Mouse (Mus musculus): ENCODE data around the gene Psapl1. TPM values are rescaled to one million over a fixed set of nuclear protein-coding genes. Genes with fewer than 3 reads are reported as not detected.
"Not testable (repeated sequence)": the region's sequence is repeated elsewhere in the genome, so short reads cannot be mapped to it uniquely, and the experiment has no call there.

The Psapl1 gene
- polyA plus RNA-seq, 1 experiment from 2014 or later = 0.12 TPM

GRCm38 (mm10) chr5:36208803-36209202 lies 5.0 kb downstream of the Psapl1 start:
- ATAC-seq (ENCODE audit: insufficient number of reproducible peaks, insufficient read depth, low FRiP score, low TSS enrichment) = no peak
- H3K27ac ChIP-seq = no peak overlapping the region
- 85% methylated on average over 3 of the region's 3 CpGs for WGBS

DNA sequence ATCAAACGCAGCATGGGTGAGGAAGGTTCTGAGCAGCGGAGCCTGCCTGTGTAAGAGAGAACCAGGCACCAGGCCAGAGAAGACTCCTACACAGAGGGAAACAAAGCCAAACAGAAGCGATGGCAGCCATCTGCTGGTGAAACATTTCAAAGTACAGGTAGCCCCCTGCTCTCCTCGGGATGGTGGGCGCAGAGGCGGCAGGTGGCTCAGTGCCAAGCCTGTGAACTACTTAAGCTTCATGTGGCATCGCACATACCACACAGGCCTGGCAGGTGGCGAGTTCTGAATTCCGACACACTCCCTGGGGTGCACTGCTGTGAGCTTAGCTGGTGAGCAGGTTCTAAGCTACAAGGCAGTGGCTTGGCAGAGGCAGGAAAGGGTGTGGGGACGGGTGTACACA lies 9.5 kb downstream of the Psapl1 start:
- H3K36me3 ChIP-seq = no peaks in the 10 kb centered on the region; the same call in 1 of the 2 replicates
- H3K4me1 ChIP-seq = no peaks in the 10 kb centered on the region
- H3K27ac ChIP-seq = no peak overlapping the region
- no peak overlapping the region for H3K9ac ChIP-seq
- WGBS = 89% methylated on average over 10 of the region's 10 CpGs
- peaks cover 4% of the 10 kb centered on the region; the same call in 1 of the 2 replicates for H3K9me3 ChIP-seq
- no peak overlapping the region for H3K4me2 ChIP-seq (replicated peaks)
- no peak for ATAC-seq (ENCODE audit: insufficient number of reproducible peaks, insufficient read depth, low FRiP score, low TSS enrichment)
- no peaks in the 10 kb centered on the region for H3K27me3 ChIP-seq
- no peak overlapping the region for H3K4me3 ChIP-seq

More at GRCm38 (mm10) chr5:36208803-36209202, 5.0 kb downstream of the Psapl1 start:
- H3K27me3 ChIP-seq = no peaks in the 10 kb centered on the region
- no peaks in the 10 kb centered on the region for H3K9me3 ChIP-seq
- no peaks in the 10 kb centered on the region for H3K4me1 ChIP-seq
- no peak overlapping the region for H3K9ac ChIP-seq
- no peak overlapping the region for H3K4me3 ChIP-seq
- H3K4me2 ChIP-seq (replicated peaks) = no peak overlapping the region
- no peaks in the 10 kb centered on the region for H3K36me3 ChIP-seq

DNA sequence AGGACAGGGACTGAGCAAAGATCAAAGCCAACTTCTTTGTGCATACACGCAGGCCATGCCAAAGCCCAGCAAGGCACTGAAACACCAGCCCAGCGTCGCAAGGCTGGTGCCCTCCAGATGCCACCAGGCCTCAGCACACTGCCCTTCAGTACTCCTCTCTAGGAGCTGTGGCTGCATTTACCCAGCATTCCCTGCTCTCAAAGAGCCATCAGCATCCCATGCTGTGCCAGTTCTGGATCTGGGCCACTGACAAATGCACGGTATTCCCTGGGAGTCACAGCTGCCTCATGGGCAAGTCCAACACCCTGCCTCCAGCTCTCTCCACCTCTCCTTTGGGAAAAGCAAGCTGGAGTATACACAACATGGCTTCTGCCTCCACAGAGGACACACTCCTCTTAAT lies 16.3 kb downstream of the Psapl1 start:
- Histone ChIP-seq H3K36me3 (no peaks in the 10 kb centered on the region), H3K9ac (no peak overlapping the region), H3K27me3 (no peaks in the 10 kb centered on the region), H3K27ac (no peak overlapping the region), H3K4me2 (replicated peaks) (no peak overlapping the region), H3K4me3 (no peak overlapping the region), H3K9me3 (peaks cover 4% of the 10 kb centered on the region; the same call in 1 of the 2 replicates), H3K4me1 (peaks cover 4% of the 10 kb centered on the region; the same call in 1 of the 2 replicates)
- 79% methylated on average over 4 of the region's 4 CpGs for WGBS
- no peak for ATAC-seq (ENCODE audit: insufficient number of reproducible peaks, insufficient read depth, low FRiP score, low TSS enrichment)

- no peak for ATAC-seq (ENCODE audit: insufficient number of reproducible peaks, insufficient read depth, low FRiP score, low TSS enrichment)
These were observed 16.8 kb downstream of the Psapl1 start for GRCm38 (mm10) chr5:36220626-36221025.

GRCm38 (mm10) chr5:36223787-36224186 lies 20.0 kb downstream of the Psapl1 start:
- H3K9me3 ChIP-seq = no peaks in the 10 kb centered on the region
- no peak for ATAC-seq (ENCODE audit: insufficient number of reproducible peaks, insufficient read depth, low FRiP score, low TSS enrichment)
- peaks cover 12% of the 10 kb centered on the region; the same call in 1 of the 2 replicates for H3K4me1 ChIP-seq
- no peaks in the 10 kb centered on the region for H3K27me3 ChIP-seq
- 59% methylated on average over 6 of the region's 6 CpGs for WGBS
- no peak overlapping the region for H3K27ac ChIP-seq
- no peak overlapping the region for H3K4me3 ChIP-seq
- no peak overlapping the region for H3K4me2 ChIP-seq (replicated peaks)
- H3K36me3 ChIP-seq = no peaks in the 10 kb centered on the region
- H3K9ac ChIP-seq = no peak overlapping the region

More at GRCm38 (mm10) chr5:36220626-36221025, 16.8 kb downstream of the Psapl1 start:
- Histone ChIP-seq H3K36me3 (no peaks in the 10 kb centered on the region), H3K4me1 (peaks cover 4% of the 10 kb centered on the region; the same call in 1 of the 2 replicates), H3K9ac (no peak overlapping the region), H3K27ac (no peak overlapping the region), H3K27me3 (no peaks in the 10 kb centered on the region), H3K9me3 (peaks cover 4% of the 10 kb centered on the region; the same call in 1 of the 2 replicates), H3K4me3 (no peak overlapping the region), H3K4me2 (replicated peaks) (no peak overlapping the region)
- WGBS = 63% methylated on average over 6 of the region's 6 CpGs

DNA sequence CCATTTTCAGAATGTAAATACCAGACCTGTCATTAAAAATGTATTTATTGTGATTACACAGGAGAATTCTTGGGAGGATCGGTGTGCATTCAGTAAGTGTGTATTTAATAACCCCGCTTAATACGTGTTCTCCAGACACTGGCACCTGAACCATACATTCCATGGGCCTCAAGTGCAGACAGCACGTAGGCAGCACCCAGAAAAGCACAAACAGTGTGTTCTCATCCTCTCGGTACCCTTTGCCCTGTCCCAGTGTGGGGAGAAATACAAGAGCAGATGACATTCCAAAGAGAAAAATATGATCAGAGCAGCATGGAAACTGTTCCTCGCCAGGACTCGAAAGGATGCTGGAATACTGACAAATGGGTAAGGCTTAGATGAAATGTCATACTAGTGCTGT lies 22.0 kb downstream of the Psapl1 start:
- ATAC-seq (ENCODE audit: insufficient number of reproducible peaks, insufficient read depth, low FRiP score, low TSS enrichment) = no peak
- 69% methylated on average over 7 of the region's 7 CpGs for WGBS
- Histone ChIP-seq H3K9ac (no peak overlapping the region), H3K4me2 (replicated peaks) (no peak overlapping the region), H3K27ac (peak overlapping the region; percentile 69; the same call in 1 of the 2 replicates), H3K9me3 (no peaks in the 10 kb centered on the region), H3K4me3 (no peak overlapping the region), H3K36me3 (no peaks in the 10 kb centered on the region), H3K4me1 (peaks cover 12% of the 10 kb centered on the region; the same call in 1 of the 2 replicates), H3K27me3 (no peaks in the 10 kb centered on the region)

DNA sequence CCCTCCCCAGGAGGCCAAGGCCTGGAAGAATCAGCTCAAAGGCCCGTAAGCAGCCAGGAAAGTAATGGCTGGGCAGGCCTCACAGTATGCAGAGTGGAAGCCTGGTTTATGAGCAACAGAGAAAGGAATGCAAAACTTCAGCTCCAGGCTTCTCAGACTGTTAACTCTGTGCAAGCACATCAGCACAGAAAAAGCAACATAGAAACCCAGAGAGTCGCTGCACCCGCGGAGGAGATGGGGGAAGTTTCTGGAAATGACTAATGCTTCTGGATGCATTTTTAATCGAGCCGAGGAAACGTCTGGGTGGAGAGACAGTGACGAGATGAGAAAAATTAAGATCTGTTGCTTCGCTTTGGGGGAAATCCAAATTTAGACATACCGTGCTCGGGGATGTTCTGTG lies 22.5 kb downstream of the Psapl1 start:
- Histone ChIP-seq H3K9ac (no peak overlapping the region), H3K4me2 (replicated peaks) (no peak overlapping the region), H3K27me3 (no peaks in the 10 kb centered on the region), H3K36me3 (no peaks in the 10 kb centered on the region), H3K9me3 (no peaks in the 10 kb centered on the region), H3K27ac (peak overlapping the region; percentile 69; the same call in 1 of the 2 replicates), H3K4me1 (peaks cover 8% of the 10 kb centered on the region; the same call in 1 of the 2 replicates), H3K4me3 (no peak overlapping the region)
- no peak for ATAC-seq (ENCODE audit: insufficient number of reproducible peaks, insufficient read depth, low FRiP score, low TSS enrichment)
- 67% methylated on average over 11 of the region's 11 CpGs for WGBS

DNA sequence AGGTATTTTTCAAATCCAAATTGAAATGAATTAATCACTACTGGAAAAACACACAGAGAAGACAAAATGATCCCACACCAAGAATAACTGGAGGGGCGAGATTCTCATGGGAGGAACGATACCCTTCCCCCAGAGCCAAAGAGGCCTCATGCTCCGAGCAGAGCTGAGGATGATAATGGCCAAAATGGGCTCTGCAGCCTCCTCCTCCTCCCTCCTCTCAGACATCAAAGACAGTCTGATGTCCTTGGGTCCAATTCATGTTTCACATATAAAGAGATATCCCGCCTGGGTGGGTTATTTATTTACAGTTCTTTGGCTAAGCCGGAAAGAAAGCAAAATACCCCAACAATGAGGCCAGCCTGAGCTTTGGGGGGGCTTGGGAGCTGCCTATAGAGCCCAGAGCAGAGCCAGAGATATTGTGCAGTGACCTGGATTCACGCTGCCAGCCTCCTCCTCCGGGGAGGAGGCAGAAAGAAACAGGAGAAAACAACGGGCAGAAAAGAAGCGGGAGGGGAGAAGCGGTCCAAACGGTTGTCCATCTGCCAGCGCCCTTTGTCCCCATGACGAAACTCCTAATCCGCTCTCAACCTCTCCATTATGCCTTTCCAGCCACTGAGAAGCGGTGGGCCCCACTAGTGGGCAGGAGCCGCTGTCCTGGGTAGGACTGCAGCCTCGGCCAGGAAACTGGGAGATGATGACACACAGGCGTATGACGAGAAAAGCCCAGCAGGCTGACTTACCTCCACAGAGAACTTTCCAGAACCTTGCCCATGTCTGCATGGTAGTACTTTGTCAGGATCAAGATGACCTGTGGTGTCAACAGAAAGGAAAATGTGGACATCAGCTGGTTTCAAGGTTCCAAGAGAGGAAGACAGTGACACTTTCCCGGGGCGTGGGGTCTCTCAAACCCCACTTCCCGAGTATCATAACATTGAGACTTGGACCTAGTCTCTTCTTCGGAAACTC lies 24.9 kb downstream of the Psapl1 start:
- Histone ChIP-seq H3K4me1 (0 out of 2 replicates have a peak, but pooled peaks cover 8% of the 10 kb centered on the region), H3K27me3 (no peaks in the 10 kb centered on the region), H3K4me2 (replicated peaks) (no peak overlapping the region), H3K4me3 (no peak overlapping the region), H3K27ac (no peak overlapping the region), H3K9me3 (no peaks in the 10 kb centered on the region), H3K9ac (no peak overlapping the region), H3K36me3 (no peaks in the 10 kb centered on the region)
- 76% methylated on average over 23 of the region's 23 CpGs for WGBS
- ATAC-seq (ENCODE audit: insufficient number of reproducible peaks, insufficient read depth, low FRiP score, low TSS enrichment) = no peak

GRCm38 (mm10) chr5:36230301-36230780 lies 26.5 kb downstream of the Psapl1 start:
- Histone ChIP-seq H3K36me3 (no peaks in the 10 kb centered on the region), H3K4me2 (replicated peaks) (no peak overlapping the region), H3K4me1 (0 out of 2 replicates have a peak, but pooled peaks cover 8% of the 10 kb centered on the region), H3K27ac (no peak overlapping the region), H3K4me3 (no peak overlapping the region), H3K27me3 (no peaks in the 10 kb centered on the region), H3K9me3 (no peaks in the 10 kb centered on the region), H3K9ac (no peak overlapping the region)
- no peak for ATAC-seq (ENCODE audit: insufficient number of reproducible peaks, insufficient read depth, low FRiP score, low TSS enrichment)
- WGBS = 49% methylated on average over 9 of the region's 9 CpGs

- WGBS = 96% methylated on average over 9 of the region's 10 CpGs
These were observed 33.7 kb downstream of the Psapl1 start for GRCm38 (mm10) chr5:36237526-36237925.

GRCm38 (mm10) chr5:36248022-36248421 lies 44.2 kb downstream of the Psapl1 start:
- no peaks in the 10 kb centered on the region for H3K9me3 ChIP-seq
- no peak overlapping the region for H3K4me2 ChIP-seq (replicated peaks)
- H3K9ac ChIP-seq = no peak overlapping the region
- H3K27ac ChIP-seq = no peak overlapping the region
- H3K36me3 ChIP-seq = no peaks in the 10 kb centered on the region
- H3K4me1 ChIP-seq = no peaks in the 10 kb centered on the region; the same call in 1 of the 2 replicates
- no peak overlapping the region for H3K4me3 ChIP-seq
- no peaks in the 10 kb centered on the region for H3K27me3 ChIP-seq
- no peak for ATAC-seq (ENCODE audit: insufficient number of reproducible peaks, insufficient read depth, low FRiP score, low TSS enrichment)
- 84% methylated on average over 3 of the region's 3 CpGs for WGBS

More at GRCm38 (mm10) chr5:36237526-36237925, 33.7 kb downstream of the Psapl1 start:
- not testable (repeated sequence) for H3K36me3 ChIP-seq; H3K9me3 ChIP-seq; ATAC-seq (ENCODE audit: insufficient number of reproducible peaks, insufficient read depth, low FRiP score, low TSS enrichment); H3K4me3 ChIP-seq; H3K27me3 ChIP-seq; H3K4me2 ChIP-seq (replicated peaks); H3K27ac ChIP-seq; H3K9ac ChIP-seq; H3K4me1 ChIP-seq

Data from embryonic facial prominence, embryonic 12.5 days (tissue).